Mouse (Mus musculus) heart, adult 9 months (tissue): ENCODE results near the gene Prr3.
"Not testable (repeated sequence)": the region's sequence is repeated elsewhere in the genome, so short reads cannot be mapped to it uniquely, and the experiment has no call there.

ENCODE experiments used
- DNase-seq, 2 experiments: peaks; one replicate each; pipeline ENCODE4 v3.0.0; 2022; ENCODE audit warnings: low spot score in 2 of 2

The Prr3 gene

DNA sequence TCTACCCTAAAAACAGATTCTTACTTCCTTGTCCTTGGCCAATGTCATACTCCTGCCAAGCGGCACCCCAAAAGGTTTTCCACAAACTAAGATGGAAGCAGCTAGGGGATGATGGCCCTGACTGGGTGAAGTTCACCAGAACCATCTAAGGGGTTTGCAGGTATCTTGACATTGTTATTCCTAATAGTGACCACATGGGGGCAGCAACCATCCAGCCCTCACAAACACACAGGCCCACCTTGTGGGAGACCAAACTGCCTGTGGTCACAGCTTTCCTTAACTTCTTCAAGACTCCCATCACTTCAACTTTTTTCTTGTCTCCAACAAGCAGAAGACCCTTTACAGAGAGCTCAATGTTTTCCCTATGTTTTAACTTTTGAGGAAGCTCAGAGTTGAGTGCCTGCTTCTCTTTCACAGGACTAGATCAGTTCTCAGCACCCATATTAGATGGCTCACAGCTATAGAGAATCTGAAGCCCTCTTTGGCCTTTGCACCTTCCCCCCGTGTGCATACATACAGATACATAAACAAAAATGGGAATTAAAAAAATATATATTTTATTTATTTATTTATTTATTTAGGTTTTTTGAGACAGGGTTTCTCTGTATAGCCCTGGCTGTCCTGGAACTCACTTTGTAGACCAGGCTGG lies 42.2 kb downstream of the Prr3 start:
- DNase-seq = peak in 1 of 2 experiments; percentile 46

DNA sequence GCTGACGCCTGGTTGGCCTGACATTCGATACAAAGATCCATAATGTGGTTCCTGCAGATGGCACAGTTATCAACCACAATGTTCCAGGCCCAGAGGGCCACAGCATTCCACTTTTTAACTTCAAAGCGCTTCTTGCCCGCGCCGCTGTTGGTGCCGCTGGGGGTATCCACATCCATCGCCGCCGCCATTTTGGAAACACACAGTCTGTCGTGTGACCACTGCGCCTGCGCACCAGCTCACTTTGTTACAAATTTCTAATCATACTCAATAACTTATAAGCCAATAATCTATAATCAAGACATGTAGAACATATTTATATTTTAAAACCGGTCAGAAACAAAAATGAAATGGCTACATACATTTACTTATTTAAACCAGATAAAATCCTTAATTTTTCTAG lies 44.3 kb downstream of the Prr3 start:
- DNase-seq = not testable (repeated sequence)

- no peak for DNase-seq
Observed at GRCm38 (mm10) chr17:35932608-35933007, 47.4 kb downstream of the Prr3 start.

- no peak for DNase-seq
Observed at GRCm38 (mm10) chr17:35930627-35931026, 49.4 kb downstream of the Prr3 start.

DNA sequence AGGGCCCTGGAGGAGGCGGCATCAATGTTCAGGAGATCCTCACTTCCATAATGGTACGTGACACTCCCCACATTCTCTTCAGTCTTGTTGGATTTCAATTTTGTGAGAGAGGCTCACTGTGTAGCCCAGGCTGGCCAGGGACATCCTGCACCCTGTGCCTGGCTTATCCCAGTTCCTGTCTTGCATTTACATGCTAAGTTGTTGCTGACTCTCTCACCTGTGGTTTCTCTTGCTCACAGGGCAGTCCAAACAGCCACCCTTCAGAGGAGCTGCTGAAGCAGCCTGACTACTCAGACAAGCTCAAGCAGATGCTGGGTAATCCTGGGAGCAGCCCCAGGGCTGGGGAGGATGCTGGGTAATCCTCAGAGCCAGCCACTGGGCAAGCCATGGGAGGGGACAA lies 50.5 kb downstream of the Prr3 start:
- no peak for DNase-seq

DNA sequence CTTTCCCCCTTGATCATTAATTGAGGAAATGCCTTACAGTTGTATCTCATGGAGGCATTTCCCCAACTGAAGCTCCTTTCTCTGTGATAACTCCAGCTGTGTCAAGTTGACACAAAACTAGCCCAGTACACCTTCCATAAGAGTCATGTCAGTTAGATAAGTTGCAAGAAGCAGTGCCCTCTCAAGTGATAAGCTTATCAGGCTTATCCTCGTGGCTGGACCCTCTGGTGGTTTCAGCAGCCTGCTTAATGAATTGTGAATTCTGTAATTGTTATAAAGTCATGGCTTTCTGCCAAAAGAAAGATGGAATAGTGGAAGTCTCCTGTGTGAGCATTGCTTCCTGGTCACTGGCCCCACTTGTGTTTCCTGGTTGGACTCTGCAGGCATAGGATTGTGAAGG lies 52.6 kb downstream of the Prr3 start:
- no peak for DNase-seq

- no peak for DNase-seq
Observed at GRCm38 (mm10) chr17:35923281-35923680, 56.8 kb downstream of the Prr3 start.

DNA sequence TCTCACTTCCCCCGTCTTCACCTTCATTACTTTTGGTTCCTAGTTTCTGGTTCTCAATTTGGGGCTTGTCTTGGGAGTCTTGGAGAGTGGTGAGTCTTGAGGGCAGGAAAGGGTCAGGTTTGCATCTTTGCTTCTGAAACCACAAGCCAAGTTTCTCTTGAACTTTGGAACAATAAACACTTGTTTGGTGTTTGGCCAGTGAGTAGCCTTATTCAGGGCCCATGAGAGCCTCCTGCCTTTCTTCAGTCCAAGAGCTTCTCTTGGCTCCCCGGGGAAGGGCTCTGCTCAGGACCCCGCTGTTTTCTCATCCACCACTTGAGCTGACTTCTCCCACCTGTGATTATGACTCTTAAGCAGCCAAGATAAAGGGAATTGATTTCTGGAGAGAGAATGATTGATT lies 57.5 kb downstream of the Prr3 start:
- DNase-seq = no peak
